Mouse (Mus musculus): ENCODE results near the gene Cib1. TPM values are rescaled to one million over a fixed set of nuclear protein-coding genes. Genes with fewer than 3 reads are reported as not detected.

Cib1 gene
- total RNA-seq, 2 experiments from 2014 or later: 21.7 to 22.4 TPM

DNA sequence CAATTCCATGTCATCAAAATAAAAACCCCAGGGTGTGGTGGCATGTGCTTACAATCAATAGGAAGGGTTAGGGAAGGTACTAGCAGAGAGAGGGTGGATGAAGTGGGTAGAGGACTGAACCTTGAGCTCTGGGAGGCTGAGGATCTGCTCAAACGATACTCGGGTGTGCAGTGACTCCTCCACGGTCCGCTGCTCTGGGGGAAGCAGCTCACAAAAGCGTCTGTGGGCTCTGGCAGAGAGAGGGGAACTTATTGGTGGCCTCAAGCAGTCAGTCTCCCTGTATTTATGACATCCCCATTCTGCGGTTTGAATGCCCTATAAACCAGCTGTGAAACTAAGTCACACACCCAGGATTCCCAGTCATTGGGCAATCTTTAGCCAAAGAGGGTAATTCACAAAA, 2.4 kb downstream of the Cib1 start:
- Histone ChIP-seq H3K4me3 (no peak overlapping the region), H3K27ac (no peak overlapping the region)
- no peak for TF ChIP-seq CTCF (IDR thresholded peaks at IDR 0.05)
- intact Hi-C loops (cut with DNase I): no loop called here
- DNase-seq (ENCODE audit: extremely low spot score in 1 of 2, low spot score in 2 of 2): no peak

DNA sequence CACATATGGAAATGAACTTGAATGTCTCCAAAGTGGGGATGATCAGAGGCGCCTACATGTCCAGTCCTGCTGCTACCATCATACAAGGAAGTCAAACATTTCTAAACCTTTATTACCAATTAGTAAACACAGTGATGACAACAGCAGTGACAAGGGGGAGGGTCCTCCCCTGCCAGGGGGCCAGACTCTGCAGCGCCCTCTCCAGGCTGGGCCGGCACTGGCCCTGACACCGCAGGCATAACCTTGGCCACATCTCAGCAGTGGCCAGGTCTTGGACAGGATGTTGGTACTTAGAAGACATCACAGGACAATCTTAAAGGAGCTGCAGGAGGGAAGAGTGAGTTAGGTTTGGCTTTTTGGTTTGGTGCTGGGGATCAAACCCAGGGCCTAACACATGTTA, 5.5 kb downstream of the Cib1 start:
- no peak for DNase-seq (ENCODE audit: extremely low spot score in 1 of 2, low spot score in 2 of 2)
- no peak overlapping the region for H3K27ac ChIP-seq
- intact Hi-C loops (cut with DNase I): no loop called here
- TF ChIP-seq CTCF (IDR thresholded peaks at IDR 0.05): no peak; the same call in none of the 2 replicates
- H3K4me3 ChIP-seq: no peak overlapping the region

DNA sequence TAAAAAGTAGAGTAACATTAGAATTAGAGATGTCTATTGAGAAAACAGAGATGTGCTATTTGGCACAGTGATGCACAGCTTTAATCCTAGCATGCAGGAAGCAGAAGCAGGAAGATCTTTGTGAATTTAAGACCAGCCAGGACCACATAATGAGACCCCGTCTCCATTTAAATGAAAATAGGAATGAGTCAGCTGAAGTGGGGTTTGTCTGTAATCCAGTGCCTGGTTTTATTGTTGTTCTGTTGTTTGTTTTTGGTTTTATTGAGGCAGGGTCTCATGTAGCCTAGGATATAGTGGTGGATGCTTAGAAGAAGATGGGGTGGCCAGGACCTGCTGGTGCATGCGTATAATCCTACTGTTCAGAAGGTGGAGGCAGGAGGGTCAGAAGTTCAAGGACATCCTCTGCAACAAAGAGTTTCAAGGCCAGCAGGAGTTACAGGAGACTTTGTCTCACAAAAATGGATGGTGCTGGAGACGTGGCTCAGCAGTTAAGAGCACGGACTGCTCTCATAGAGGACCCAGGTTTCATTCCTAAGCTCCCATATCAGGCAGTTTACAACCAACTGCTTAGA, 11.3 kb downstream of the Cib1 start:
- intact Hi-C loops (cut with DNase I): no loop called here
- no peak overlapping the region for H3K4me3 ChIP-seq
- DNase-seq (ENCODE audit: extremely low spot score in 1 of 2, low spot score in 2 of 2): no peak
- TF ChIP-seq CTCF (IDR thresholded peaks at IDR 0.05): no peak
- H3K27ac ChIP-seq: no peak overlapping the region

DNA sequence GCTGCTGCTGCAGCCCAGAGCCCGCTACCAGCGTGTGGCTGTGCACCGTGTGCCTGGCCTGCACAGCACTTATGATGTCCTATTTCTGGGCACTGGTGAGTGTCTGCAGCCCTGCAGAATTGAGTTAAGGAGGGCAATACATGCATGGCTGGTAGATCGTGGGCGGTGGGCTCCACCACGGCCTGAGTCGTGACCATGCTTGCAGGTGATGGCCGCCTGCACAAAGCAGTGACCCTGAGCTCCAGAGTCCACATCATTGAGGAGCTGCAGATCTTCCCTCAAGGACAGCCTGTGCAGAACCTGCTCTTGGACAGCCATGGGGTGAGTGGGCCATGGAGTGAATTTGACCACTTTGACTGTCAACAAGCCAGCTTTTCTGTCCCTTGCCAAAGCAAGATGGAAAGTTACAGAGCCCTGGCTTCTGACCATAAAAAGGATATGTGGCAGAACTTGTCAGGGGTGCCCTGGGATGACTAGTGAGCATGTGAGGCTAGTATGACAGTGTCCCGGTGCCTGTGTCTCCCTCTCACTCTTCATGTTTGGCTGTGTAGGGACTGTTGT, 12.3 kb downstream of the Cib1 start:
- no peak overlapping the region for H3K27ac ChIP-seq
- TF ChIP-seq CTCF (IDR thresholded peaks at IDR 0.05): no peak
- H3K4me3 ChIP-seq: no peak overlapping the region
- intact Hi-C loops (cut with DNase I): no loop called here
- DNase-seq (ENCODE audit: extremely low spot score in 1 of 2, low spot score in 2 of 2): no peak

DNA sequence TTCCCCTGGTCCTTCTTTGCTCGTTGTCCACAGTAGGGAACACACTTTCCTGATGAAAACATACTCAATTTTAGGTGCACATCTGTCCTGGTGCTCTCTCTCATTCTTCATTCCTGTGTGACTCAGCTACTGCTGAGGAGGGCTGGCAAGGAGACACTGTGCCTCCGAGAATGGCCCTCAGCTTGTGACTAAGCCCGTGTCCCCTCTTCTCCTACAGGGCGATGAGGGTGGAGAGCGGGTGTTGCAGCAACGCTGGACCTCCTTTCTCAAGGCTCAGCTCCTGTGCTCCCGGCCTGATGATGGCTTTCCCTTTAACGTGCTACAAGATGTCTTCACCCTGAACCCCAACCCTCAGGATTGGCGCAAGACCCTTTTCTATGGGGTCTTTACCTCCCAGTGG, 13.9 kb downstream of the Cib1 start:
- TF ChIP-seq CTCF (IDR thresholded peaks at IDR 0.05): no peak
- Histone ChIP-seq H3K27ac (no peak overlapping the region), H3K4me3 (no peak overlapping the region)
- intact Hi-C loops (cut with DNase I): loop anchor here (5.0 kb wide), 1 partner anchor 61 kb away; no protein-coding TSS in a partner anchor
- no peak for DNase-seq (ENCODE audit: extremely low spot score in 1 of 2, low spot score in 2 of 2)

DNA sequence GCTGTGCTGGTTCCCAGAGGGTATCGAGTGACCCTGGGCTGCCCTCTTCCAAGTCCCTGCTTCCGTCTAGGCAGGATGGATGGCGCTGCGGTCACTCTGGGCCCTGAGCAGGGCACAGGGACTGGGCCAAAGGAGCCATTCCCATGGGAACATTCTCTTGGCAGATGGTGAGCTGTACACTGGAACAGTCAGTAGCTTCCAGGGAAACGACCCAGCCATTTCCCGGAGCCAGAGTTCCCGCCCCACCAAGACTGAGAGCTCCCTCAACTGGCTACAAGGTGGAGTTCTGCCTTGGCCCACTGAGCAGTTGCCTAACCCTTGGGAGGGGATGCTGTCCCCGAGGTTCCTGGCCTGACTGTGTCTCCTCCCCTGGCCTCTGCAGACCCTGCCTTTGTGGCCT, 16.0 kb downstream of the Cib1 start:
- peak; percentile 19 for TF ChIP-seq CTCF (IDR thresholded peaks at IDR 0.05)
- Histone ChIP-seq H3K4me3 (no peak overlapping the region), H3K27ac (no peak overlapping the region)
- intact Hi-C loops (cut with DNase I): loop anchor here (5.0 kb wide), 1 partner anchor 59 kb away; no protein-coding TSS in a partner anchor
- DNase-seq (ENCODE audit: extremely low spot score in 1 of 2, low spot score in 2 of 2): peak in 1 of 2 experiments; percentile 44

DNA sequence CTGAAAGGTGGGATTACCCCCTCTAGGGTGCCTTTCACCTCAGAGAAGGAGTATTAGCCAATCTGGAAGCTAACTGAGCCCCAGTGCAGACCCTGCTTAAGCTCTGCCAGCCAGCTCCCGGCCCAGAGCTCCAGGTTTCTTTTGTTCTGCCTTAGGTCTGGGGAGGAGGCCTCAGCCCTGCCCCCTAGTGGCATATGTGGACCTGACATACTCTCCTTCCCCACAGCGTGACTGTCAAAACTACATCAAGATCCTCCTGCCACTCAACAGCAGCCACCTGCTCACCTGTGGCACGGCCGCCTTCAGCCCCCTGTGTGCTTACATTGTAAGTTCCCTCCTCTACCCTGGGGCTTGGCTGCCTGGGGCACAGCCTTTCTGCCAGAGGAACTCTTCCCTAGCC, 17.2 kb downstream of the Cib1 start:
- peak; percentile 91 for TF ChIP-seq CTCF (IDR thresholded peaks at IDR 0.05)
- intact Hi-C loops (cut with DNase I): loop anchor here (2.0 to 5.0 kb wide), 2 partner anchors 58 to 75 kb away; no protein-coding TSS in a partner anchor
- DNase-seq (ENCODE audit: extremely low spot score in 1 of 2, low spot score in 2 of 2): peak; percentile 63 to 72

DNA sequence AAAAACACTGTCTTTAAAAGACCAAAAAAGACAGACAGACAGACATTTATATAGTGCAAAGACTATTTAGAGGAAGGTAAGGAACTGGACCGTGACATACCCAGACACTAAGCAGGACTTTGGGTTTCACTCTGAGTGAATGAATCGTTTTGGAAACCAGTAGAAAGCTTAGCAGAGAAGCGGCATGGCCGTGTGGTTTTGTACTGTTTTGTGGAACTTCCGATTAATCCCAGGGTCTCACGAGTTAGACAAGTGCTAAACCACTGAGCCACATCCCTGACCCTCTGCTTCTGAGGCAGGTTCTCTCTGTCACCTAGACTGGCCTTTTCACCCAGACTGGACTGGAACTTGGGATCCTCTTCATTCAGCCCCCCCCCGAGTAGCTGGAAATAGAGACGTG, 18.2 kb downstream of the Cib1 start:
- no peak for DNase-seq (ENCODE audit: extremely low spot score in 1 of 2, low spot score in 2 of 2)
- no peak overlapping the region for H3K4me3 ChIP-seq
- no peak overlapping the region for H3K27ac ChIP-seq
- no peak for TF ChIP-seq CTCF (IDR thresholded peaks at IDR 0.05)
- intact Hi-C loops (cut with DNase I): loop anchor here (2.0 kb wide), 1 partner anchor 74 kb away; no protein-coding TSS in a partner anchor

More for the DNA sequence above, 17.2 kb downstream of the Cib1 start:
- no peak overlapping the region for H3K27ac ChIP-seq
- no peak overlapping the region for H3K4me3 ChIP-seq

DNA sequence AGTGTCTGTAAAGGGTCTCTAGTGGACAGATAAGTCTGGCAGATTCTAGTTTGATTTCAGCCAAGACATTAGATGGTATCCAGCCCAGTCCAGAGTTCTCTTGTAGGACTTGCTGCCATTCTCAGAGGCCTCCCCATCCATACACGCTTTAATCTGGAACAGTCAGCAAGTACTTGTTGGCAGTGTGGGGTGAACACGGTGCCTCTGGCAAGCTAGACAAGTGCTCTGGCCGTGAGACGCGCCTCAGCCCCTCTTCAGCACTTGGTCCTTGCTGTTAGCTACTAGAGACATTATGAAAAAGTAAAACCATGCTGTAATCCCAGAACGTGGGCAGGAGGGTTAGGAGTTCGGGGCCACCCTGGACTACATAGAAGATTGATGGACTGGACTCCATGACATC, 19.0 kb downstream of the Cib1 start:
- Histone ChIP-seq H3K27ac (no peak overlapping the region), H3K4me3 (no peak overlapping the region)
- DNase-seq (ENCODE audit: extremely low spot score in 1 of 2, low spot score in 2 of 2): no peak
- intact Hi-C loops (cut with DNase I): loop anchor here (2.0 kb wide), 1 partner anchor 73 kb away; no protein-coding TSS in a partner anchor
- TF ChIP-seq CTCF (IDR thresholded peaks at IDR 0.05): no peak

DNA sequence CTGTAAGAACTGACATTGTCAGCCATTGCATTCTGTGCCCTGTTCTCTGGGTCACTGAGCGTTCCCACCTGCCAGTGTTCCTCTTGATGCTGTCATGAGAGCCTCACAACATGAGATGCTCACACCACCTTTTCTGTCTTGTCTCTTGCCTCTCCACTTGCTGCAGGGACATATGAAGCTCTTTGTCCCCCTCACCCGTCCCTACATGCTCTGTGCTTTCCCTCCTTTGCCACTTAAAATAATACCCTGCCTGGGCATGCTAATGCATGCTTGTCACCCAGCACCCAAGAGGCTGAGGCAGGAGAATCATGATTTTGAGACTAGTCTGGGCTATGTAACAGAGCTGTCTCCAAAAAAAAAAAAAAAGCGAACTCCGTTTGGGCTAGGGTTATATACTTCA, 21.6 kb downstream of the Cib1 start:
- TF ChIP-seq CTCF (IDR thresholded peaks at IDR 0.05): no peak
- no peak overlapping the region for H3K4me3 ChIP-seq
- H3K27ac ChIP-seq: no peak overlapping the region
- DNase-seq (ENCODE audit: extremely low spot score in 1 of 2, low spot score in 2 of 2): no peak
- intact Hi-C loops (cut with DNase I): no loop called here

DNA sequence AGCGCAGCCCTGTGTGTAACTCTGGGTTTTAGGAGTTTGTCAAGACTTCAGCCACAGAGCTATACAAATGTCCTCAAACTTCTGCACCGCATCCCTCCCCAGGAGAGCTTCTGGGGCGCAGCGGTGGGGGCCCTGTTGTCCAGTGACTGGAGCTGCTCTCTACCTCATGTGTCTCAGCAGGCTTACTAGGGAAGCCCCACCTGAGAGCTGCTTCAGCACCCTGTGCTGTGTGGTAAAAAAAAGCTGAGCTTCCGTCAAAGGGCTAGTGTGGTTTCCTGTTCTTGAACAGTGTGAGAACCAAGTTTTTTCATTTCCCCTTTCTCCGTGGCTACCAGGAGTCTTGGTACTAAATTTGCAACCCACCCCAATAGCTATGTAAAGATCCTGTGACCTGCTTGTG, 22.9 kb downstream of the Cib1 start:
- no peak overlapping the region for H3K27ac ChIP-seq
- intact Hi-C loops (cut with DNase I): no loop called here
- no peak for TF ChIP-seq CTCF (IDR thresholded peaks at IDR 0.05)
- H3K4me3 ChIP-seq: no peak overlapping the region
- no peak for DNase-seq (ENCODE audit: extremely low spot score in 1 of 2, low spot score in 2 of 2)

DNA sequence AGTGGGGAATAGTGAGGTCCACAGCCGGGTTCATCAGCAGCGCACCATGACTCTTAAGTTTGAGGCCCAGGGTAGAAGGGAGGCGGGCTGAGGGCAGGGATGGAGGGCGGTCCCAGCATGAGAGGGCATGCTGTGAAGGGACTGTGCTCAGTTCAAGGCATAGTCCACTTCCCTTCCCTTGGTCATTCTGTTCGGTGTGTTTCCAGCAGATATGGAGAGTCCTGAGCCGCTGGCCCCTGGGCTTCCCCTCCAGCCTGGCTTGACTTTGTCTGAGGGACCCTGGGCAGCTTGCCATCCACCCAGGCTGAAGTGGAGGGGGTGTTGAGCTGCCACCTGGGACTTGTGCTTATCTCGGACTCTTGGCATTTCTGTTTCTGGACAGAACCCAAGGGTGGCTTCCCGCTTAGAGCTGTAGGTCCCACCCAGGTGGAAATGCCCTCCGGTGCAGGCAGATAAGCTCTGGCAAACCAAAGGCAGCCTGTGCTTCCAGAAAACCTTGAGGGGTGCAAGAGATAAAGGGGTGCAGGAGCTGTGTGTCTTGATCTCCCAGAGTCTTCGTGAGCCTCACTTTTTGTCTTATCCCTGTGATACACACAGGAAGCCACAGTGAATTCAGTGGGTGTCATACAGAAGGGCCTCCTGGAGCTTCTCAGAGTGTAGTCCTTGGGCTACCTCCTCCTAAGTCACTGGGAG, 23.7 kb downstream of the Cib1 start:
- no peak for DNase-seq (ENCODE audit: extremely low spot score in 1 of 2, low spot score in 2 of 2)
- no peak for TF ChIP-seq CTCF (IDR thresholded peaks at IDR 0.05)
- intact Hi-C loops (cut with DNase I): no loop called here
- Histone ChIP-seq H3K4me3 (no peak overlapping the region), H3K27ac (no peak overlapping the region)

Measured in left cerebral cortex, adult 2 months (tissue).